Mouse (Mus musculus): ENCODE measurements around the gene Usp50.

DNA sequence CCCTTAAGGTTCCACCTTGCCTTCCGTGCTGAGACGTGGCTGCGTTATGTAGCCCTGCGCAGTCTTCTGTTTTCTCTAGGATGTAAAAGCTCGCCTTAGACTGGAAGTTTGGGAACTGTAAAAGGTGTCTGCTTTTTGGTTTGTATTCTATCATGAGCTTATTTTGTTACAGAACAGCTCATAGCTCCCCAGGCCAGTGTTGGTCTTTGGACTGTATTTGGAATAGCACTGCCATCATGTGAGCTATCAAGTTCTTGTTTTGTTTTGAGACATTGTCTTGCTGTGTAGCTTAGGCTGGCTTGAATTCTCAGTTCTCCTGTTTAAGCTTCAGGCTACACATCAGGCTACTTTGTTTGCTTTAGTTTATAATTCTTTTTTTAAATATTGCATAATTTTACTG lies 70.7 kb downstream of the Usp50 start:
- TF ChIP-seq CTCF (IDR thresholded peaks at IDR 0.05; ENCODE audit: control insufficient read depth, insufficient read depth, low read length): no peak
- no peak for TF ChIP-seq POLR2A (IDR thresholded peaks at IDR 0.05; ENCODE audit: borderline replicate concordance, control insufficient read depth, low read depth, low read length)

Measured in bone marrow, adult 2 months (tissue).